Mouse (Mus musculus) CD8-positive naive resting alpha-beta T cell, adult 2 months (primary cell): ENCODE results near the gene Dmrt3.

Experiments
- DNase-seq, 2 experiments: peaks; one replicate each; pipeline ENCODE4 v3.0.0; 2022; ENCODE audit warnings: low read depth in 2 of 2, low spot score in 2 of 2

Gene Dmrt3

GRCm38 (mm10) chr19:25610015-25610410 lies at the start of gene Dmrt3:
TSS of gene Dmrt3 (plus strand) at chr19:25610301.
- no peak for DNase-seq

GRCm38 (mm10) chr19:25564430-25564829 lies 45.7 kb upstream of the Dmrt3 start:
- DNase-seq = no peak

- no peak for DNase-seq
Observed at GRCm38 (mm10) chr19:25569778-25570177, 40.3 kb upstream of the Dmrt3 start.

DNA sequence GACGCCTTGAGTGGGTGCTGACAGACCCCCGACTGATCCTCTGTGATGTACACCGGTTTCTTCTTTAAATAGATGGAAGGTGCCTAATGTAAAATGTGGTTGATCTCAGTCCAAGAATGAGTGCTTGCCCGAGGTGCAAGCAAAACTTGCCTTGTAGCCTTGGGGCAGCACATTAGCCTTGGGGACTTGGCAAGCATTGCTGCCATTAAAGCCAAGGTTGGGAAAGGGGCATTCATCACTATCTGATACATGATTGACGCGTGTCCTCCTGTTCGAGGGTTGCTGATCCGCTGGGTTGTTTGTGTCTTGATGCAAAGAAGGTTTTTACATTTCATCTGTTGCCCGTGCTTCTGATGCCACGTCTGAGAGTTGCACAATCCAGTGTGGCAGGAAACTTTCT lies 35.7 kb upstream of the Dmrt3 start:
- no peak for DNase-seq

DNA sequence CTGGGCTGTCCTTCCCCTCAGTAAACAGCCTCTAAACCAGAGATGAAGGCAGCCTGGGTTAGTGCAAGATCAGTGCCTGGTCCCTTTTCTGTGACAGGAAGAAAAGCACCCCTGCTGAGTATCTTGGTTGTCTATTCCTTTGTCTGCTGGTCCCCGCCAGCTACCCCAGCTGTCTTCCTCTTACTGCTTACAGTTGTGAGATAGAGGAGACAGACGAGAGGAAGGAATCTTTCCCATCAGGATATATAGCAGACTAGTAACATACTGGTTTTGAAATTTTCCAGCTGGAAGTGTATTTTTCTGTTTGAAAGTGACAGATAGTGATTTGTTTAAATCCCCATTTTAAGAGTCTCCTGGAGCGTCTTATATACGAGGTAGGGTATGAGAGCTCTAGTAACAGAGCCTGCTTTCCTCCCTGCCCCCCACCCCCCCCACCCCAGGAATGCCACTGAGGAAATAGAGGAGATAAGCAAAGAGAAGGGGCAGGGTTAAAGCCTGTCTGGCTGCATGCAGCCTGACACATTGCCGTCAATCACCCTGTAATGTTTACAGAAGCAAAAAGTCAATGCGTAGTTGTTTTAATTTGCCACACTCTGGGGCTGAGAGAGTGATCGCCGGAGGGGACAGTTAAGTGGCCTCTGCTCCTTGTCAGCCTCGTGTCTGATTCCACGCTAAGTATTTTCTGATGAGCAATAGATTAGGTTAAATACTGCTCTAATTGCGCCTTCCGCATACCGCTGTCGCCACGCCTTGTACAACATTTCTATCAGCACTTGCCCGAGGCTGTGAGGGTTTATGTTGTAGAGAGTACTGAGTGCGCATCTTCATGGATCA lies 34.9 kb upstream of the Dmrt3 start:
- no peak for DNase-seq

GRCm38 (mm10) chr19:25578358-25578757 lies 31.7 kb upstream of the Dmrt3 start:
- DNase-seq = no peak

DNA sequence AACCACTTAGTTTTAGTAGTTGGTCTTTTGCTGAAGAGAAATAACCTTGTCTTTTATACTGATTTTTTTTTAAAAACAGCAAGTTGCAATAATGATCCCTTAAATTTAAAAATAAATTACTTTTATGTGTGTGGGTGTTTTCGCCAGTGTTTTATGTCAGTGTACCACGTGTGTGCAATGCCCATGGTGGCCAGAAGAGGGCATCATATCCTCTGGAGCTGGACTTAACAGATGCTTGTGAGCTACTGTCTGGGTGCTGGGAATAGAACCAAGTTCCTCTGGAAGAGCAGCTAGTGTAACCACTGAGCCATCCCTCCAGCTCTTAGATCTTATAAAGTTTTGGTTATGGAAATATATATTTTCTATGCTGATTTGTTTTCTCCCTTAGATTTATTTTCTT lies 30.7 kb upstream of the Dmrt3 start:
- DNase-seq = no peak

DNA sequence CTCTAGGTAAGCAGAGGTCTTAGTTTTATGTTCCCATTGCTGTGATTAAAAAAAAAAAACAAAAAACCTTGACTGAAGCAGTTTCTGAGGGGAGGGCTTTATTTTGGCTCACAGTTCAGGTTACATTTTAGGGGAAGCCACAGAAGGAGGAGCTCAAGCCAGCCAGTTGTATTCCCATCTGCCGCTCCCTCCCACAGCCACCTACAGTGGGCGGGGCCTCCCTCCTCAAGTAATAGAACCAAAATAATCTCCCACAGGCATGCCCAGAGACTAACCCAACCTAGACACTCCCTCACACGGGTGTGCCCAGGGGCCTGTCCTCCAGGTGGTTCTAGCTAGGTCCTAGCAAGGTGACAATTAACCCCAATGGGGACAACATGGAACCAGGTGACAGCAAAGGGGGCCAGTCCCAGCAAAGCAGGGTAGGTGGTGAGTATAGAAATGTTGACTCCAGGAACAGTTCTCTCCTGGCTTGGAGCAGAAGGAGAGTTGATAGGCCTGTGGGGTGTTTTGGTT lies 12.3 kb upstream of the Dmrt3 start:
- DNase-seq = no peak

DNA sequence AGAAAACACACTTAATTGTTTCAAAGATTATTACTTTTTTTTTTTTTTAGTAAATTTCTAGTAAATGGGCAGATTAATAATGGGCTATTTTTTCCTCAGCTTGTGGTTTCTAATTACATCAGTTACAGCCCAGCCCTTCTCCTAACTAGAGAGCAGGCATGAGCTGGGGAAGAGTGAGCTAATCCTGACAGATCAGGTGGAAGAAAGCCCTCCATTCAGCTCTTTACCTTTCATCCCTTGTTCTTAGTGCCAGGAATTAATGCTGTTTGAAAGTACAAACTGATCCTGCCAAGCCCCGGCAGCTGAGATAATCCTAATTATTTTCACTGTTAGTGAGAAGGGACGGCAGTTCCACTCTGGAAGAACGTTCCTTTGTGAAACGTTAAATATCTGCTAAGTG lies 11.5 kb upstream of the Dmrt3 start:
- no peak for DNase-seq

DNA sequence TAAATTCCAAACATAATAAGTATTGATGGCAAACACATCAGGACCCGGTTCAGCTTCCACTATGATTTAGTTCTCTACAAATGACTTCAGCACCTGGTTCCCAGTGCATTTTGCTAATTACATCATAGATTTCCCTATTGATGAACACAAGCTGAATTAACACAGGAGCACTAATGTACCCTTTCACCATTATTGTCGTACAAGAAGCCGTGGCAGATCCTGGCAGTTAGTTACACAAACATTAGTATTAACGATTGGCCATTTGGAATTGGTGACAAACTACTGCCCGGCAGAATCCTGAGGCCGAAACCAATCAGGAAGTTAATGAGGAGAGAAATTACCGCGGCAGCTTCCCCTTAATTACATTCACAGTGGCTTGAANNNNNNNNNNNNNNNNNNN lies 8.1 kb upstream of the Dmrt3 start:
- DNase-seq = no peak

GRCm38 (mm10) chr19:25607461-25608205 lies 2.5 kb upstream of the Dmrt3 start:
- no peak for DNase-seq

DNA sequence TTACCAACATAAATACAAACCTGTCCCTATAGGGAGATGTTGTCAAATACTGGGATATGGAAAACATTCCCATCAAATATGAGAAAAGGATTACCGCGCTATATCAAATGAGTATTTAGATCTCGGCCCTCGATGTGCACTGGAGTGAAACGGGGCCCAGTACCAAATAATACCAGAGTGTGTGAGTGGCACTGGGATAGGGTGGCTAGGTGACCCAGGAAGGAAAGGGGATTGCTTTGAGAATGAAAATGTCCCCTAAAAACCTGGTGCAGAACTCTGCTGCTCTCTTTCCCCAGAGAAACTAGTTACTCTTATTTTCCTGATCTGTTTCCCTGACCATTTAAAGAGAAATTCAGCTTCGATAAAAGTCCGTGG lies 1.9 kb upstream of the Dmrt3 start:
- no peak for DNase-seq

DNA sequence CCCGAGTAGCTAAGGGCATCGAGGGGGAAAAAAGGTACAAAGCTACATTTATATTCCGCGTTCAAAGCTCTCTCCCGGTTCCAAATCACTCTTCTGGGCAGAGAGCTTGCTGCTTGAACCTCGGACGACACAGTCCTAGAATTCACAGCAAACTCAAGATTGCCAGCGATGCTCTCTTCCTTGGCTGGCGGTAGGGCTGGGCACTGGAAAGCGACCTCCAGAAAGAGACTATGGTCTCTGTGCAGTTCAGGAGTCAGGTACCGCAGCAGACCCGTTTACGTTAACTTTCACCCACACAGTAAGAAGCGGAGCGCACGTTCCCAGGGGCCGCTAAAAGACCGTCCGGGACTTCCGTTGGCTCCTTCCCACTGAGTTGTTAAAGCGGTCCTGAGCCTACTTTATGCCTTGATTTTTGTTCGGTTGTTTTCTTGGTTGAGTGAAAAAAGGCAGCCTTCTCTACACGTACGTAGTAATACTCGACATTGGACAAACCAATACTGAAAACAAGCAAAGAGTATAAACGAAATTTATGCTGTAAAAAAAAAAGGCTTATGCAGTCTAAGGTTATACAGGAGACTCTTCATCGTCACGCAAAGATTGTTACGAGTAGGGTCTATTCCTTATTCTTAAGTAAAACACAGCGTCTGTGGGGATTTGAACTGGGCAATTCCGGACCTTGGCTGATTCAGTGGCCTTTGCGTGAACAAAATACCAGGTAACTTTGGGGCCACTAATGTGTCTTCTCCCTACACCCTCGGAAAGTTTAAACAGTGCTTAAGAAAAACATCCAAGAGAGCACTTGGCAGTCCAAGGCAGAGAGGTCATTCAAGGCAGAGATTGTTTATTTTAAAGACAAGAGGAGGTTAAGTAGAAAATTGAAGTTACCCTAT lies 895 bp upstream of the Dmrt3 start:
- no peak for DNase-seq

DNA sequence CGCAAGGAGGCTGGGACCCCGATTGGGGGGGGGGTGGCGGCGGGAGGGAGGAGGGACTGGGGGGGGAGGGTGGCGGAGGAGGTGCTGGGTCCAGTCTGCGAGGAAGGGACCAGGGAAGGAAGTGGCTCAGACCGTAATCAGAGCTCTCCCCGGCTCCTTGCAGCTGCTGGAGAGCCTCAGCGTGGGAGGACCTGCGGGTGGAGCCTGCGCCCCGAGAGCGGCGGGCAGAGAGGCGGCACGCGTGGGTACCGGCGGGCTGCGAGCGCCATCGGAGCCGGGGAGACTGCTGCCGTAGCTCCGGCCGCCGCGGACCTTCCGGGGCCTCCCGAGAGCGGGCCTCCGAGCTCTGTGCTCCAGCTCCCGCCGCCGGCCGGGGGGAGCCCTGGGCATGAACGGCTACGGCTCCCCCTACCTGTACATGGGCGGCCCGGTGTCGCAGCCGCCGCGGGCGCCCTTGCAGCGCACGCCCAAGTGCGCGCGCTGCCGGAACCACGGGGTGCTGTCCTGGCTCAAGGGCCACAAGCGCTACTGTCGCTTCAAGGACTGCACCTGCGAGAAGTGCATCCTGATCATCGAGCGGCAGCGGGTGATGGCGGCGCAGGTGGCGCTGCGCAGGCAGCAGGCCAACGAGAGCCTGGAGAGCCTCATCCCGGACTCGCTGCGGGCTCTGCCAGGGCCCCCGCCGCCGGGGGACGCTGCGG lies 460 bp downstream of the Dmrt3 start:
- DNase-seq = no peak

- DNase-seq = no peak
Observed at GRCm38 (mm10) chr19:25611116-25611515, 1.0 kb downstream of the Dmrt3 start.

DNA sequence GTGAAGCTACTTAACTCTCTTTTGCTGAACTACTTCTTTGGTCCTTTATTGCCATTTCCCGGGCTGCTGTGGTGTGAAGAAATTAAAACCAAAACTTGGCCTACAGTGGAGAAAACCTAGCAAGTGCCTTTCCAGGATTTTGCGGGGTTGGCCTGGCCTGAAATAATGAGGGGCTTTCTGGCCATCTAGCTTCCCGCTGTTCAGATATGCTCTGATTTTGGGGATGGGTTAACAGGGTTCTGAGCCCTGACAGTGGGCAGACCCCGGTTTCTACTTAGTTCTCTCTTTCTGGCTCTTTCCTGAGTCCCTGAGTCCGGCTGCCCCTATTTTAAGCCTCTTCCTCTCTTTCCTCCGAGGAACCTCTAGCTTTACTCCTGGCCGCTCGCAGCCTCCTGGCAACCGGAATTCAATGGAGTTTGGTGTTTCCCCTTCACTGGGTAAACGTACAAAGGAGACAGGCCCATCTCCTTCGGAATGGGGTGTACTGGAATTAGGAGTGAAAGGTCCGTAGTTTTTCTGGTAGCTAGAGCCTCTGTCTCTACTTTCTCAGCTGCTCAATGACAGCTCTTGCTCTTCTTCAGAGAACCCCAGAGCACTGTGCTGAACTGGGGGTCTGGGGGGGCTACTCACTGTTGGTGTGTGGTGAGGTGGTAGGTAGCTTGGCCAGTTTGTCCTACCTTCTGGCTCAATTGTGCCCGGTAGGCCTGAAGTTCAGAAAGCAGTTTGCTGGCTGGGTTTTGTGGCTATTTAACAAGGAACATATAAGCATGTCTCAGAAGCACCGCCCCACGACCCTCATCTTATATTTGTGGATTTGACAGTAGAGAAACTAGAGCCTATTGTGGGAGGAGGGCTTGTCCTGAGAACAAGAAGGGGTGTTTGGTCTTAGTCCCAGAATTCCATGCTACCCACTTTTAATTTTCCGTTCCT lies 2.0 kb downstream of the Dmrt3 start:
- DNase-seq = no peak

DNA sequence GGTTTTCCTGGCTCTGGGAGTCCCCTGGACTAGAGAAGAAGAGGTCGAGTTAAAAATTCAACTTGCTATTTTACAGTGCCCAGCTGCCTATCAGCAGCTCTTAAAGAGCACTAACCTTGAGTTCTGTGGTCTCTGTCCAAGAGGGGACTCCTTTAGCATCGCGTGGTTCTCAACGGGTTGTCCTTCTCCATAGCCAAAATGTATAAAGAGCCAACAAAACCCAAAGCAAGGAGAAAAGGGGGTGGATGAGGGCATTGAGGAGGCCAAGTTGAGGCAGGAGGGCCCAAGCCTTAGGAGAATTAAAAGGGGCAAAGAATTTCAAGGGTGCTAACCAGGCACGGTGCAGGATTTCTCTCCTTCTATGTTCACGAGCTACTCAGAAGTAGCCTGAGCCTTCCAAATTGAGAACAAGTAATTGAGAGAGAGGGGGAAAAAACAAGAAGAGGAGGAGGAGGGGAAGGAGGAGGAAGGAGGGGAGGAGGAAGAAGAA lies 2.8 kb downstream of the Dmrt3 start:
- no peak for DNase-seq

DNA sequence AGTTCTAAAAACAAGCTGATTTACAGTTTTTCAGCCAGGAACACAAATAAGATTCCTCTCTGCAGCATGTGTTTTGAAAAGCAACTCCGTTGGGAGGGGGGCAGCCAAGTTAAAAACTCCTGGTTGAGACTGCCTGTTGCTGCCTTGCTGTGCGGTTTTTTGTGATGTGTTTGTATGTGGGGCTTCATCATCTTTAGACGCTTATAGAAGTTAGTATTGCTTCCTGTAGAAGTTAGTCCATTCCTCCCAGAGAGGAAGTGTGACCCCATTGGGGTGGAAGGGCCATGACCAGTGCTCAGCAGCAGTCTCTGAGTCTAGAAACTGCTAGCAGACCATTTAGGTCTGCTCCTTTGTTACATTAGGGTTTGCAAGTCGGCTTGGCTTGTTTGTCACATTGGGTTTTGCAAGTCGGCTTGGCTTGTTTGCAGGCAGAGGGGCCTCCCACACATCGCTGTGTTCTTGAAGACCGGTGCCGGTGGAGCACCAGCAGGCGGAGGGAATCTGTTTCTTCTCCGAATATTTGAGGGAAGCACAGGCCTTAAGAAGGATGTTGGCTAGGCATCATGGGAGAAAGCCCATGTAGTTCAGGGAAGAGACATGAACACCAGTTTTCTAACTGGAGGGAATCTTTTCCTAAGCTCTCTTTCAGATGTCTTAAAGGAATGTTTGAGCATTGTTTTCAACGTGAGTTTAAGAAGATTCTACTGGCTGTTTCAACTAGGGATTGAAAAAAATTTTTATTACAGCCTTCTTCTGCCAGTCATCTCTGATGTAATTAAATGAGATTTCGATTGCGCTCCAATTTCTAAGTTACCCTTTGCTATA lies 3.6 kb downstream of the Dmrt3 start:
- DNase-seq = no peak

- DNase-seq = no peak
Observed at GRCm38 (mm10) chr19:25615889-25616288, 5.8 kb downstream of the Dmrt3 start.
